Mouse (Mus musculus) hematopoietic stem cell, adult 5-6 weeks (primary cell): ENCODE results near the gene Ampd3. TPM values are rescaled to one million over a fixed set of nuclear protein-coding genes. Genes with fewer than 3 reads are reported as not detected.

Source experiments
- ATAC-seq, 2 experiments: fragments of 125-278 bp in 1 of 2; replicated peaks in 1 of 2; 2 replicates each; pipeline ENCODE4 v1.8.0; 2016 to 2017; ENCODE audit warnings: inconsistent platforms in 2 of 2, mild to moderate bottlenecking in 2 of 2, moderate number of reproducible peaks in 2 of 2, low read depth in 1 of 2, moderate TSS enrichment in 1 of 2; ENCODE audit not compliant: low FRiP score in 2 of 2, poor library complexity in 2 of 2, severe bottlenecking in 2 of 2, insufficient read depth in 1 of 2, low TSS enrichment in 1 of 2
- total RNA-seq: library from RNA; stranded (forward); fragments of 172-1452, 232-1000 nt; gene quantifications from 2 replicates; pipeline ENCODE4 v1.2.3, GENCODE M21; 2017

Gene Ampd3
- total RNA-seq, 1 experiment from 2014 or later = 4.4 TPM

DNA sequence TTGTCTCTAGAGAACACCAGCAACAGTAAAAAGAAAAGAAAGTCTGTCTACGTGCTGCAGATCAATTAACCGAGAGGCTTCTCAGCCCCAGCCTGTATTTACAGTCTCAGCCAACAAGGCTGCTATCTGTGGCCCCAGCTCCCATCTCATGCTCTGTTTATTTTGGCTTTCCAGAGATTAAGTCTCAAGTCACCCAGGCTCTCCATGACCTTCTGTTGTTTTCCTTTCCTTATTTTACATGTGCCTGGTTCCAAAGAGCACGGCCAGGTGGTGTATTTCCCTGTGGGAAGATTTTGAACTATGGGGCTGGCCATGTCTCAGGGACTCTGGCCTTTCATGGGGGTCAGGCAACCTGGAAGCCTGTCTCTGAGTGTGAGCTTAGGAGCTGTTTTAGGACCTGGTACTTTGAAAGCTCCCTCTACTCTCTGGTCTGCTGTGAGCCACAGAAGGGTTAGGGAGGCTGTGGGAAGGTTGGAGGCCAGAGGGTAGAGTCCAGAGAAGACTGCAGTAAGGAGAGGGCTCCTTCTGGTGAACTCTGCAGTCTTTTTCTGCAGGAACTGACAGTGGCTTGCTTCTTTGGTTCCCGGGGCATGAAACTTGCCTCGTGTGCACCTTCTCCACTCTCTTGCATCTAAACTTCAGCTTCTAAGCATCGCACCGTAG, 83.7 kb downstream of the Ampd3 start:
- ATAC-seq = no peak

DNA sequence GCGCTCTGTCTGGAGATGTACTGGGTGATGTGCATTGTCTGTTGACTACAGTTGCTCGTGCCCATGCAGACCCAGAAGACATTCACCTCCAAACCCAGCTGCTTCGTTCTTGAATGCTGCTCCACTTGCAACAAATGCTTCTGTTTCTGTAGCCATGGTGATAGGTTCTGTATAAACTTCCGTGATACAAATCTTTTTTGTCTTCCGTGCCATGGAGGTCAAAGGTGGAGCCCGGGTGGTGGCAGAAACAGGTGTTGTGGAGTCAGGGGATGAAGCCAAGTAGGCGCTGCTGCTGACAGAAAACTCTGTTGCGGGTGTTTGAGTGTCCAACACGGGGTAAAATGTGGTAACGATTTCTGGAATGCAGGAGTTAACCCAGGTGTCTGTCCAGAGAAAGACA, 85.6 kb downstream of the Ampd3 start:
- ATAC-seq = no peak

DNA sequence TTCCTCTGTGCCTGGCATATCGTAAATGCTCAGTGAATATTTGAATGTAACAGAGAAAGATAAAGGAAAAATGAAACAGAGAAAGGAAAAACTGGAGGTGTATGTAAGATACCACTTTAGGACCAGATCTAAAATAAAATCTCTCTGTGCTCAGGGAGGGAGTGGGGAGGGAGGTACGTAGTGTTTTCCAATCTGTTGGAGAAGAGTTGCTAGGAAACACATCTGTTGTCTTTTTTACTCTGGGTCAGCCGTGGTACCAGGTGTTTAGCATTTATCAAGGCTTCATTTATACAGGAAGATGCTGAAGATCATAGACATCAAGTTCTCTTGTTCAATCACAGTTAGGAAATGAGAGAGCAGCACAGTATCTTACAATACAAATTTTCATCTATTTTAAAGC, 86.5 kb downstream of the Ampd3 start:
- no peak for ATAC-seq

DNA sequence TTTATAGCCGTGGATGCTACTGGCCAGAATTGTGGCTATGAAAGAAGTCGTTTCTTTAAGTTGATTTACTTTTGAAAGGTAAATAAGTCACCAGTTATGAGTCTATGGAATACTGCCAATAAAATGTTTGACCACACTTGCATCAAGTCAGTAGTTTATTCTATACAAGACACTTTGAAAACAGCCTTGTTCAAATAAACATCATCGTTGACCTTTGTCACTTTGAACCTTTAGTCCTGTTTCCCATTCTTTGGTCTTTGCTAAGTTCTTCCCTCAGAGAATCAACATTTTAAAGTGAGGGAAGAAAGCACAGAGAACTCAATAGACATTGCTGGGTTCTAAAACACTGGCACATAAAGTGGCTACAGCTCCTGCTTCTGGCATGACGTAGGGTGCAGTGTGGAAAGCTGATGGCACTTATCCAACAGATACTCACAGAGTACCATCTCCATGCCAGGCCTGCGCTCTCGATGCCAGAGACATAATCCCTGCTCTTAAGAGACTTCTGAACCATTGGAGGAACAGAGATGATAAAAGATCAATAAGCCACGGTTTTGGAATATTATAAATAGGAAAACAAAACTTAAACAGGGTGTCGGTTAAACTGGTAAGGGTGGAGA, 87.0 kb downstream of the Ampd3 start:
- no peak for ATAC-seq

DNA sequence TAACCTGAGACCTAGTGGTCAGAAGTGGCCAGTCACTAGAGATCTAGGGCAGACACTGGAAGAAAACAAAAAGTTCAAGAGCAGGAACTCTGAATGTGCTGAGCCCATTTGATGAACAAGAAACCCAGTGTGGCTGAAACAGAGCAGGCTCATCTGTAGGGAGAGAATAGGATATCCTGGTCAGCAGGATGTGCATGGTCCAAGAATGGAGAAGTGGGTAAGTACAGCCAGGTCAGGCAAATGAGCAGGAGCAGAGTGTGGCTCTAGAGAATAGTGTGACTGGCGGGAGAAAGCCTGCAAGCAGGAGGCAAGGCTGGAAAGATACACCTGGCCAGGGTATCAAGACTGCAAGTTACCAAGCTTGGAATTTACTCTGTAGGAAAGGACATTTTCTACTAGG, 87.6 kb downstream of the Ampd3 start:
- 0 out of 4 replicates have a peak, but pooled peaks of 1 of the 2 experiments have one; percentile 20 for ATAC-seq

DNA sequence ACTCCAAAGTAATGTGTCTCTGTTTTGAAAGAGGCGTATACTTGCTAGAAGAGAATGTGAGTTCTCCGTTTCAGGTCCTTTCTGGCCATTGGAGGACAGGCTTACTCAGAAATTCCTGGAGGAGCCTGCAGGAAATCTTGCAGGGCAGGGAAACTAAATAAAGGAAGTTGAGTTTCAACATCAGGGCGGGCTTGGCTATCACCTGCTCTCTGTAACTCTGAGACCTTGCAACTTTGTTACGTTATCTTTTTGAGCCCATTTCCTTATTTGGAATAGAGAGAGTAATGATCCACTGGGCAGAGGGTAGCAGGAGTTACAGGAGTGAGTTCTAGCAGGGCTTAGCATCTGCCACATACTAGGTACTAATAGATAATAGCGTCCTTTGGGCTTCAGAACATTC, 92.1 kb downstream of the Ampd3 start:
- ATAC-seq = peak; percentile 32 to 57; a peak in 1 of 4 replicates

Other genes with a start within 250 kb of the Ampd3 start
- 2.4 and 5.0 TPM in 2 replicates for gene Sbf2, start 153.3 kb upstream of the Ampd3 start, total RNA-seq
- 0.44 TPM in 1 of 2 replicates, not detected in the other for gene Adm, start 140.5 kb upstream of the Ampd3 start, total RNA-seq
- 66.5 and 76.7 TPM in 2 replicates for gene Rnf141, start 76.3 kb downstream of the Ampd3 start, total RNA-seq
- 0.31 TPM in 1 of 2 replicates, not detected in the other for gene Lyve1, start 95.0 kb downstream of the Ampd3 start, total RNA-seq
- 1.5 and 2.3 TPM in 2 replicates for gene Mrvi1, start 214.3 kb downstream of the Ampd3 start, total RNA-seq